Mouse (Mus musculus): ENCODE data around the gene Susd4.

Gene Susd4

GRCm38 (mm10) chr1:182861671-182862358 lies 98.2 kb downstream of the Susd4 start:
- no peak for DNase-seq

GRCm38 (mm10) chr1:182863396-182863795 lies 99.7 kb downstream of the Susd4 start:
- no peak for DNase-seq

GRCm38 (mm10) chr1:182867886-182868285 lies 104.2 kb downstream of the Susd4 start:
- no peak for DNase-seq

- peak; percentile 56 to 60 for DNase-seq
These were observed 104.9 kb downstream of the Susd4 start for GRCm38 (mm10) chr1:182868432-182869113.

- DNase-seq = peak; percentile 30 to 39
These were observed 105.4 kb downstream of the Susd4 start for GRCm38 (mm10) chr1:182869114-182869456.

- DNase-seq = peak; percentile 69 to 76
These were observed 114.5 kb downstream of the Susd4 start for GRCm38 (mm10) chr1:182878156-182878555.

GRCm38 (mm10) chr1:182878719-182879118 lies 115.1 kb downstream of the Susd4 start:
- DNase-seq = no peak

- DNase-seq = no peak
These were observed 117.6 kb downstream of the Susd4 start for GRCm38 (mm10) chr1:182881246-182881645.

- DNase-seq = no peak
These were observed 119.0 kb downstream of the Susd4 start for GRCm38 (mm10) chr1:182882611-182883010.

- peak; percentile 77 to 81 for DNase-seq
These were observed 132.0 kb downstream of the Susd4 start for GRCm38 (mm10) chr1:182895698-182896097.

- peak in 1 of 2 experiments; percentile 13 for DNase-seq
These were observed 133.4 kb downstream of the Susd4 start for GRCm38 (mm10) chr1:182897071-182897470.

- DNase-seq = peak; percentile 90 to 93
These were observed 134.0 kb downstream of the Susd4 start for GRCm38 (mm10) chr1:182897506-182898138.

GRCm38 (mm10) chr1:182902095-182902494 lies 138.4 kb downstream of the Susd4 start:
- DNase-seq = no peak

- DNase-seq = no peak
These were observed 139.2 kb downstream of the Susd4 start for GRCm38 (mm10) chr1:182902906-182903305.

- DNase-seq = no peak
These were observed 142.0 kb downstream of the Susd4 start for GRCm38 (mm10) chr1:182905669-182906068.

- DNase-seq = peak; percentile 86
These were observed 144.7 kb downstream of the Susd4 start for GRCm38 (mm10) chr1:182908050-182909036.

GRCm38 (mm10) chr1:182909066-182909465 lies 145.4 kb downstream of the Susd4 start:
- DNase-seq = no peak

- DNase-seq = no peak
These were observed 145.9 kb downstream of the Susd4 start for GRCm38 (mm10) chr1:182909596-182909995.

- DNase-seq = peak; percentile 42 to 44
These were observed 148.9 kb downstream of the Susd4 start for GRCm38 (mm10) chr1:182912591-182912990.

GRCm38 (mm10) chr1:182914121-182914908 lies 150.7 kb downstream of the Susd4 start:
- DNase-seq = no peak

GRCm38 (mm10) chr1:182916166-182916565 lies 152.5 kb downstream of the Susd4 start:
- no peak for DNase-seq

Data from cerebellum, postnatal 10 days (tissue).